Mouse (Mus musculus) forebrain, embryonic 15.5 days (tissue): ENCODE results near the gene Dnase1. TPM values are rescaled to one million over a fixed set of nuclear protein-coding genes. Genes with fewer than 3 reads are reported as not detected.
A peak's percentile ranks its signal among the peaks of the same experiment; 100 is the strongest.
"Not testable (repeated sequence)": the region's sequence is repeated elsewhere in the genome, so short reads cannot be mapped to it uniquely, and the experiment has no call there.

ENCODE experiments used
- ATAC-seq: fragments of 200-750 bp; cut with Nextera tagmentation; replicated peaks from 2 replicates; pipeline ENCODE4 v1.8.0; 2017; ENCODE audit warnings: mild to moderate bottlenecking, moderate TSS enrichment, moderate library complexity
- H3K27ac ChIP-seq: fragments of 300-500 bp; sonication (generic); replicated peaks from 2 replicates; pipeline ENCODE4 v1.5.1; 2015; ENCODE audit warnings: mild to moderate bottlenecking, inconsistent platforms
- H3K27me3 ChIP-seq: fragments of 300-500 bp; sonication (generic); 2 replicates; pipeline ENCODE4 v1.6.1; 2015; ENCODE audit warnings: inconsistent platforms
- H3K36me3 ChIP-seq: fragments of 300-500 bp; sonication (generic); 2 replicates; pipeline ENCODE4 v1.6.1; 2015; ENCODE audit warnings: mild to moderate bottlenecking, inconsistent platforms
- H3K4me1 ChIP-seq: fragments of 300-500 bp; sonication (generic); 2 replicates; pipeline ENCODE4 v1.6.1; 2015; ENCODE audit warnings: inconsistent platforms
- H3K4me2 ChIP-seq: fragments of 300-500 bp; sonication (generic); replicated peaks from 2 replicates; pipeline ENCODE4 v1.6.1; 2015; ENCODE audit warnings: mild to moderate bottlenecking, inconsistent platforms
- H3K4me3 ChIP-seq: fragments of 300-500 bp; sonication (generic); 2 replicates; pipeline ENCODE4 v1.5.1; 2015; ENCODE audit warnings: mild to moderate bottlenecking, inconsistent platforms
- H3K9ac ChIP-seq: fragments of 300-500 bp; sonication (generic); replicated peaks from 2 replicates; pipeline ENCODE4 v1.6.1; 2015; ENCODE audit warnings: mild to moderate bottlenecking, inconsistent platforms
- H3K9me3 ChIP-seq: fragments of 300-500 bp; sonication (generic); 2 replicates; pipeline ENCODE4 v1.6.1; 2016; ENCODE audit warnings: inconsistent platforms
- WGBS: fragments of 180-500 bp; shearing (Covaris S2); methylation state at CpG from one replicate; pipeline ENCODE4 v1.1.7; 2015; ENCODE audit warnings: mixed read lengths; 5-methylcytosine and 5-hydroxymethylcytosine counted together
- polyA plus RNA-seq: library from polyadenylated mRNA; unstranded; fragments of >200 nt; fragmentation: Nextera tagmentation; extraction: Ambion mirVana; gene quantifications from 2 replicates; pipeline ENCODE4 v1.2.1, GENCODE M21; 2015

Gene Dnase1
- polyA plus RNA-seq, 1 experiment from 2014 or later: 7.3 TPM

DNA sequence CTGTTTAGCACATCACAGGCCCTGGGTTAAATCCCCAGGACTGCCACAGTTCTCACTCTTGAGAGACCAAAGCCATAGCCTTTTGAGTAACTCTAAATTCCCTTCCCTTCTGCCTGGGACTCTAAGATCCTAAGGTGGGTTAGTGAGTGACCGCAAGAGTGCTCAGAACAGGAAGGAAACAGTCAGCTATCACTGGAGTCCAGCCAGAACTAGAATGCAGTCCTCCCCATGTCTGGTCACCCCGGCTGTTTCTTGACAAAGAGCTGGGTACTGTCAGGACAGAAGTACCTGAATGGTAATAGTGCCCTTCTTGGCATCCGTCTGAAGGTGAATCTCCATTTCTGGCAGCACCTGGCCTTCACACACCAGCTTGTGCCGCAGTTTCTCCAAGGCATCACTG, 28.2 kb downstream of the Dnase1 start:
- Histone ChIP-seq H3K4me3 (no peak overlapping the region), H3K4me2 (no peak overlapping the region), H3K9me3 (no peaks in the 10 kb centered on the region), H3K36me3 (peaks cover 63% of the 10 kb centered on the region), H3K4me1 (no peaks in the 10 kb centered on the region), H3K27me3 (no peaks in the 10 kb centered on the region), H3K27ac (no peak overlapping the region), H3K9ac (no peak overlapping the region)
- no peak for ATAC-seq
- 95% methylated on average over 4 of the region's 4 CpGs for WGBS

DNA sequence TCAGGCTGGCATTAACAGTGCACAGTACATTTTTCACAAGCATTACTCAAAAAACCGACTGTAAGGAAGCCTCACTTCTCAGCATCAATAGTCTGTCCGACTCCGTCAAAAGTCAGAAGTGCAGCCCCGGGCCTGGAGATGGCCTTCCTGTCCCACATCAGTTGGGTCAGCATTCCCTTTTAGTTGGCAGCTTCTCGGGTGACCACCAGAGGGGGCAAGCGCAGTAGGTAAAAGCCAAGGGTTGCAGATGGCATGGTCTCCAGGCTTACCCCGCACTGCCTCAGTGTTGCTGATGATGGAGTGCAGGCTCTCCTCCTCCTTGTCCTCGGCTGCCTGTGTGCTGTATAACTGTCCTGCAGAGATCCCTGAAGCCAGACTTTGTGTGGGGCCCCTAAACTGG, 31.8 kb downstream of the Dnase1 start:
- Histone ChIP-seq H3K27ac (no peak overlapping the region), H3K4me1 (no peaks in the 10 kb centered on the region), H3K36me3 (peaks cover 40% of the 10 kb centered on the region), H3K4me3 (no peak overlapping the region), H3K9ac (no peak overlapping the region), H3K9me3 (no peaks in the 10 kb centered on the region), H3K27me3 (no peaks in the 10 kb centered on the region), H3K4me2 (no peak overlapping the region)
- no peak for ATAC-seq
- WGBS: 58% methylated on average over 8 of the region's 8 CpGs

DNA sequence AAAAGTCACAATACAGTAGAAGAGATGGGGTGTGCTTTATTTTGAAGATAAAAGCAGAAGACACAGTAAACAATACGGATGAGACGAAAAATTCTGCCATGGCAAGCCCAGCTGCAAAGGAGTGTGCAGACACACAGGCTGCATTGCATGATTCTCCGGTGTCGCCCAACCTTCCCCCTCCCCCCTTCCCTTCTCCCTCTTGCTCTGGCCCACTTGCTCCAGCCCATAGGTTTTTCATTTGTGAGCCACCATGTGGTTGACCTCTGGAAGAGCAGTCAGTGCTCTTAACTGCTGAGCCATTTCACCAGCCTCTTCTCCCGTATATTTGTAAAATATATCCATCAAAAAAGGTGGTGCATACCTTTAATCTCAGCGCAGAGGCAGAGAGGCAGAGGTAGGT, 37.6 kb downstream of the Dnase1 start:
- H3K4me1 ChIP-seq: peaks cover 20% of the 10 kb centered on the region
- H3K9me3 ChIP-seq: no peaks in the 10 kb centered on the region
- no peaks in the 10 kb centered on the region for H3K36me3 ChIP-seq
- no peak overlapping the region for H3K9ac ChIP-seq
- WGBS: 79% methylated on average over 6 of the region's 6 CpGs
- ATAC-seq: no peak
- no peak overlapping the region for H3K4me3 ChIP-seq
- no peaks in the 10 kb centered on the region for H3K27me3 ChIP-seq
- no peak overlapping the region for H3K27ac ChIP-seq
- no peak overlapping the region for H3K4me2 ChIP-seq

DNA sequence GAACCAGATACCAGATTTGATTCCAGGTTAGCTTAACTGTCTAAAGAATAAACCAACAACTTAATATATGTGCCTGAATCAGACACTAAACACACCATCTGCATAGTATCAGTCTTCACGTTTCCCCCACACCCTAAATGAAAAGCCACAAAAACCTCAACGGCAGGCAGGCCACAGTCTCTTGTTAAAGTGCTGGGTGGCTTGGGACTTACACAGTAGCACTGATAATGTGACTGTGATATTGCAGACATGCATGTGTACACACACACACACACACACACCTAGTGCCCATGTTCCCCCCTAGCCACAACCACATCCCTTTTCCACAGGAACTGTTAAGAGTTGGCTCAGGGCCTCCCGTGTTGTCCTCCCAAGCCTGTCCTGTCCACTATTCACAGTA, 38.1 kb downstream of the Dnase1 start:
- H3K4me1 ChIP-seq: peaks cover 20% of the 10 kb centered on the region
- H3K9me3 ChIP-seq: no peaks in the 10 kb centered on the region
- H3K9ac ChIP-seq: no peak overlapping the region
- H3K4me2 ChIP-seq: no peak overlapping the region
- ATAC-seq: no peak
- no peaks in the 10 kb centered on the region for H3K36me3 ChIP-seq
- 67% methylated on average over 3 of the region's 3 CpGs for WGBS
- no peak overlapping the region for H3K4me3 ChIP-seq
- H3K27ac ChIP-seq: no peak overlapping the region
- H3K27me3 ChIP-seq: no peaks in the 10 kb centered on the region

DNA sequence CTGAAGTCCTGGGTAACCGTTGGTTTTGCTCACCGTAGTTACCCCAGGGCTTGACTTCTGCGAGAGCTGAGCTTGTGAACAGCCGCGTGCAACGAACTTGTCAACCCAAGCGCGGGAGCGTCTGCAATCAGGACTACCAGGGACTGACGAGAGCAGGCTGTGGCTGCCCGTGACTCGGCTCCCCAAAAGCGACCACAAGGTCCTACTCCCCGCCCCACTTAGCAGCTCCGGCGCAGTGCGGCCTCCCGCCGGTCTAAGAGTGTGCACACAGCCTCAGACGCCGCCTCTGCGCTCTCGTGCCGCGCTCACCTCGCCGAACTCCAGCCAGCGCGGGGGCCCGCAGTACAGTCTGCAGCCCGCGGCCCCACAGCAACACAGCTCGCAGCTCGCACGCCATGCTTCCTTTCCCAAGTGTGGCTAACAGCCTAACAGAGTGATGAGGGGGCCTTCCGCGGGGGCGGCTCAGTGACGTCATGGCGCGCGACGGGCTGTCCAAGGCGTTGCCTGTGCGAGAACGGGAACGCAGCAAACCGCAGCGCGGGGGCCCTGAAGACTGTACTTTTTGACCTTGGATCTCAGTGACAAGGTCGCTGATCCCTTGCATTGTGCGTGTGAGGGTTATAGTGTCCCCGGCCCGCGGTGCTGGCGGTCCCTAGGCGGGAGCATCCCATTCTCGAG, 40.8 kb downstream of the Dnase1 start, which contains the start of gene Trap1:
Gene Trap1 (minus strand): TSS at position 444 of the 678 bp plus-strand sequence.
- Histone ChIP-seq H3K4me2 (peak within 1 kb of the TSS; percentile 76), H3K9me3 (no peaks in the 10 kb centered on the region), H3K9ac (peak within 1 kb of the TSS; percentile 89), H3K36me3 (peaks cover 10% of the 10 kb centered on the region; the same call in 1 of the 2 replicates), H3K27ac (peak within 1 kb of the TSS; percentile 87), H3K27me3 (no peaks in the 10 kb centered on the region), H3K4me3 (peak within 1 kb of the TSS; percentile 95), H3K4me1 (peaks cover 20% of the 10 kb centered on the region)
- WGBS: under 1% methylated on average over 58 of the region's 58 CpGs
- peak; percentile 98 for ATAC-seq

DNA sequence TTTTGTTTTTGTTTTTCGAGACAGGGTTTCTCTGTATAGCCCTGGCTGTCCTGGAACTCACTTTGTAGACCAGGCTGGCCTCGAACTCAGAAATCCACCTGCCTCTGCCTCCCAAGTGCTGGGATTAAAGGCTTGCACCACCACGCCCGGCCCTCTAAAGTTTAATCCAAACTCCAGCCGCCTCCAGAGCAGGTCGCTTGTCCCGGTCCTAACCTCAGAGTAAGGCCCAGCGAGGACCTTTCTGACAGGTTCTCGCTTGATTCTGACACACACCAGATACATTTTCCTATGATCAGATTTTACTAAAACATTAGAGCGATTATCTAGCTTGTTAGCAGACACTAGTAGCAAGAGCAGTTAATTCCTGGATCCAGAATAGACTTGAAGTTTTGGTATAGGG, 41.6 kb downstream of the Dnase1 start:
- Histone ChIP-seq H3K36me3 (peaks cover 12% of the 10 kb centered on the region; the same call in 1 of the 2 replicates), H3K4me2 (peak overlapping the region; percentile 76), H3K4me1 (peaks cover 20% of the 10 kb centered on the region), H3K4me3 (peak overlapping the region; percentile 95)
- H3K27ac ChIP-seq, ATAC-seq, H3K9me3 ChIP-seq, H3K9ac ChIP-seq, H3K27me3 ChIP-seq: not testable (repeated sequence)
- WGBS: 74% methylated on average over 10 of the region's 10 CpGs

DNA sequence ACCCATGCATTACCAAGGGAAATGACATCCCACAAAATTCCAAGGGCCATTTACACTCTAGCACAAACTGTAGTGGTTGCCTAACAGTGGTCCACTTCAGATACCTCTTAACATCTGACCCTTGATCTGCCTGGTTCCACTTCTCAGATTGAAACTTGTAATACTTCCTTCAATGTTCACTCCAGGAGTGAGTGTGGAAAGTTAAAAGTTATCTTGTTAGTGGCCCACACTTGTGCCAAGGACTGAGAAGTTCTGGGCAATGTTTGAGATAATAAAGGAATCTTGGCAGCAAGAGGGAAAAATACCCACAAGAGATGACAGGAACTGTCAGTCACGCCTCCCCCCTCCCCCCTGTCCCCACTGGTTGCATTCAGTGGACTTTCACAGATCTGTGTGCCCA, 42.9 kb downstream of the Dnase1 start:
- Histone ChIP-seq H3K4me1 (peaks cover 20% of the 10 kb centered on the region), H3K27ac (no peak overlapping the region), H3K9ac (no peak overlapping the region), H3K4me3 (no peak overlapping the region), H3K36me3 (peaks cover 21% of the 10 kb centered on the region), H3K27me3 (no peaks in the 10 kb centered on the region), H3K4me2 (no peak overlapping the region), H3K9me3 (no peaks in the 10 kb centered on the region)
- 75% methylated on average over 1 of the region's 1 CpGs for WGBS
- ATAC-seq: no peak

DNA sequence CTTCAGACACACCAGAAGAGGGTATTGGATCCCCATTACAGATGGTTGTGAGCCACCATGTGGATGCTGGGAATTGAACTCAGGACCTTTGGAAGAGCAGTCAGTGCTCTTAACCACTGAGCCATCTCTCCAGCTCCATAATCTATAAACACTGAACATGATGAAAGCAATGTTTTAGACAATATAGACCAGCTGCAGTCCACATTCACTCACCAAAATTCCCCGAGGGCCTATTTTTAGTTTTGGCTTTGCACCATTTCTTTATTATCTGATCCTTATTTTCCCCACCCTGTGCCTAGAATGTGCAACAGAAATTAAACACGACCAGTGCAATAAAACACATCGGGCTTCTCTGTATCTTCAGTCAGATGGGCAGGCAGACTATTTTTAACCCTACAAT, 43.7 kb downstream of the Dnase1 start:
- ATAC-seq, H3K27me3 ChIP-seq, H3K9ac ChIP-seq, H3K4me2 ChIP-seq, H3K9me3 ChIP-seq, H3K4me3 ChIP-seq, H3K27ac ChIP-seq: not testable (repeated sequence)
- 84% methylated on average over 3 of the region's 3 CpGs for WGBS
- Histone ChIP-seq H3K36me3 (peaks cover 29% of the 10 kb centered on the region), H3K4me1 (peaks cover 20% of the 10 kb centered on the region)

DNA sequence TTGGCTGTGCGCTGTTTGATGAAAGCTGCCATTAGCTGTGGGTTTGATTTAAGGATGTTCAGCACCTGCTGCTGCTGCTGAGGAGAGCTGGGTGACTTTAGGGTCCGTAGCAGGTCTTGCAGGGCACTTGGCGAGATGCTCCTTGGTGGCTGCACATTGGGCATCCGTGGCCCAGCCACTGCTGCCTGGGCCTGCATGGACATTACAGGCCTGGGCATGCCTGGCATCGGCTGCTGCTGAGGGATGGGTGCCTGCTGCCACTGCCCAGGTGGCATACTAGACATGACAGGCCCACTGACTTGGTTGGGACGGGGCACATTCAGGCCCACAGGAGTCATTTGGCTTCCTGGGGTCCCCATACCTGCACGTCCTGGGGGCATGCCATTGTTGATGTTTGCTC, 48.3 kb downstream of the Dnase1 start:
- H3K4me3 ChIP-seq: no peak overlapping the region
- no peaks in the 10 kb centered on the region for H3K4me1 ChIP-seq
- H3K9ac ChIP-seq: no peak overlapping the region
- H3K4me2 ChIP-seq: no peak overlapping the region
- H3K27me3 ChIP-seq: no peaks in the 10 kb centered on the region
- 0 out of 2 replicates have a peak, but pooled peaks have one; percentile 34 for ATAC-seq
- H3K9me3 ChIP-seq: no peaks in the 10 kb centered on the region
- peaks cover 72% of the 10 kb centered on the region for H3K36me3 ChIP-seq
- no peak overlapping the region for H3K27ac ChIP-seq
- WGBS: 97% methylated on average over 7 of the region's 7 CpGs

DNA sequence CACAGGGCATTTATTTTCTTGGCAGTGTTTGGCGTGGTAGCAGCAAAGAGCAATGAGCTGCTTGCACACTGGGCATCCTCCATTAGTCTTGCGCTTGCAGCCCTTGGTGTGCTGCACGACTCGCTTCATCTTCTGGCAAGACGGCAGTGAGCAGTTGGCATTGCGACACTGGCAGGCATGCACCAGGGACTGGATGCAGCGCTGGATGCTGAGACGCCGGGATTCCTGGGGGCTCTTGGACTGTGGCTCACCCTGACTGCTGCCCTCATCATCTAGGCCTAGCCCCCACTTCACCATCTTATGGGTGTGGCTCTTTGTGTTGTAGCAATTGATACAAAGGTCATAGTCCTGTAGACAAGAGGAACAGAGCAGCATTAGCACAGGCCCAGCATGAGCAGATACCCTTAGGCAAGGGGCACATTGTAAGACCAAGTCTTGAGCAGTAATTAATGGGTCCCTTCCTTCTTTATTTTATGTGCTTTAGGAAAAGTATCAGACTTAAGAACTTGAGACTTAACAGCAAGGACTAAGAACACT, 49.2 kb downstream of the Dnase1 start:
- peaks cover 81% of the 10 kb centered on the region for H3K36me3 ChIP-seq
- no peaks in the 10 kb centered on the region for H3K4me1 ChIP-seq
- ATAC-seq: no peak
- H3K9me3 ChIP-seq: no peaks in the 10 kb centered on the region
- H3K4me2 ChIP-seq: no peak overlapping the region
- H3K27me3 ChIP-seq: no peaks in the 10 kb centered on the region
- WGBS: 95% methylated on average over 9 of the region's 9 CpGs
- H3K27ac ChIP-seq: no peak overlapping the region
- no peak overlapping the region for H3K4me3 ChIP-seq
- H3K9ac ChIP-seq: no peak overlapping the region

DNA sequence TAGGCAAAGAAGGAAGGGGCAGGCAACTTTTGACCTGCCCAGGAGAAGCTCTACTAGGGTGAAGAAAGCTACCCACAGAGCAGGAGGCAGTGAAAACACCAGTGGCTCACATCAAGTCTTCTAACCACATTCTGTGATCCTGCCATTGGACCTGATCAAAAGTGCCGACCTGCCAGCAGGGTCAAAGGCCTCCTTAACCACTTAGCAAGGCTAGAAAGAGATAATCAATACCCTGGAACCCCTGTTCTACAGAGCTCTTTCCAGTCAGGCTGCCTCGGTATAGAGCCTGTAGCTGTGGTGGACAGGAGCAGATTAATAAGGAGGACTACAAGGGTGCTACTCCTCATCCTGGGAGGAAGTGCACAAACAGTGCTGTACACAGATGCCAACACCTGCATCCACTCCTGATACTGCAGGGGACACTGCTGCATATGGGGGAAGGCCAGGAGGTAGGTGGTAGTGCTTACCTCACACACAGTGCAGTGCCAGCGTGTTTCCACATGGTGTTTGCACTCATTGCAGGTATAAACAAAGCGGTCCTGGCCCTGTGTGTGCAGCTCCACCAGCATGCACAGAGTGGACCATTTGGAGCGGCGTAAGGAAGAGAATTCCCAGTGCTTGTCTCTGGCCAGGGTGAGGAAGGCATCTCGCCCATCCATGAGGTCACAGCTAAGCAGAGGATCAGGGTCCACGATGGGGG, 50.6 kb downstream of the Dnase1 start:
- Histone ChIP-seq H3K4me1 (no peaks in the 10 kb centered on the region), H3K9ac (no peak overlapping the region), H3K27ac (no peak overlapping the region), H3K9me3 (no peaks in the 10 kb centered on the region), H3K27me3 (no peaks in the 10 kb centered on the region), H3K4me3 (no peak overlapping the region), H3K4me2 (no peak overlapping the region), H3K36me3 (peaks cover 86% of the 10 kb centered on the region)
- no peak for ATAC-seq
- WGBS: 94% methylated on average over 8 of the region's 8 CpGs
